Mouse (Mus musculus): ENCODE results near the gene Dnase1l3. TPM values are rescaled to one million over a fixed set of nuclear protein-coding genes. Genes with fewer than 3 reads are reported as not detected.
A peak's percentile ranks its signal among the peaks of the same experiment; 100 is the strongest.

Dnase1l3 gene
- polyA plus RNA-seq, 1 experiment = 14.2 TPM

GRCm38 (mm10) chr14:7981226-7981625, 13.1 kb downstream of the Dnase1l3 start:
- Histone ChIP-seq H3K4me1 (ENCODE audit: control insufficient read depth, insufficient read depth, insufficient read length, low read length) (no peaks in the 10 kb centered on the region), H3K4me3 (ENCODE audit: low read depth, low read length) (no peak overlapping the region), H3K27ac (ENCODE audit: insufficient read depth, low read depth, low read length) (no peak overlapping the region), H3K36me3 (ENCODE audit: control insufficient read depth, insufficient read depth, low read length) (no peaks in the 10 kb centered on the region), H3K27me3 (ENCODE audit: control insufficient read depth, insufficient read depth, low read length) (no peaks in the 10 kb centered on the region)
- no peak for TF ChIP-seq CTCF (IDR thresholded peaks at IDR 0.05; ENCODE audit: extremely low read depth, insufficient read length, insufficient replicate concordance, low read depth, low read length)
- no peak for TF ChIP-seq POLR2A (IDR thresholded peaks at IDR 0.05; ENCODE audit: low read depth, low read length)
- WGBS = 97% methylated on average over 1 of the region's 1 CpGs

GRCm38 (mm10) chr14:7978183-7978582, 16.2 kb downstream of the Dnase1l3 start:
- Histone ChIP-seq H3K4me3 (ENCODE audit: low read depth, low read length) (no peak overlapping the region), H3K36me3 (ENCODE audit: control insufficient read depth, insufficient read depth, low read length) (no peaks in the 10 kb centered on the region), H3K27me3 (ENCODE audit: control insufficient read depth, insufficient read depth, low read length) (no peaks in the 10 kb centered on the region), H3K4me1 (ENCODE audit: control insufficient read depth, insufficient read depth, insufficient read length, low read length) (no peaks in the 10 kb centered on the region), H3K27ac (ENCODE audit: insufficient read depth, low read depth, low read length) (no peak overlapping the region)
- WGBS = 84% methylated on average over 1 of the region's 1 CpGs
- no peak for TF ChIP-seq CTCF (IDR thresholded peaks at IDR 0.05; ENCODE audit: extremely low read depth, insufficient read length, insufficient replicate concordance, low read depth, low read length)
- TF ChIP-seq POLR2A (IDR thresholded peaks at IDR 0.05; ENCODE audit: low read depth, low read length) = no peak

GRCm38 (mm10) chr14:7977471-7977870, 16.9 kb downstream of the Dnase1l3 start:
- Histone ChIP-seq H3K27ac (ENCODE audit: insufficient read depth, low read depth, low read length) (no peak overlapping the region), H3K36me3 (ENCODE audit: control insufficient read depth, insufficient read depth, low read length) (no peaks in the 10 kb centered on the region), H3K27me3 (ENCODE audit: control insufficient read depth, insufficient read depth, low read length) (no peaks in the 10 kb centered on the region), H3K4me1 (ENCODE audit: control insufficient read depth, insufficient read depth, insufficient read length, low read length) (no peaks in the 10 kb centered on the region), H3K4me3 (ENCODE audit: low read depth, low read length) (no peak overlapping the region)
- 95% methylated on average over 1 of the region's 1 CpGs for WGBS
- TF ChIP-seq CTCF (IDR thresholded peaks at IDR 0.05; ENCODE audit: extremely low read depth, insufficient read length, insufficient replicate concordance, low read depth, low read length) (no peak), POLR2A (IDR thresholded peaks at IDR 0.05; ENCODE audit: low read depth, low read length) (no peak)

- no peak overlapping the region for H3K4me3 ChIP-seq (ENCODE audit: low read depth, low read length)
- H3K27ac ChIP-seq (ENCODE audit: insufficient read depth, low read depth, low read length) = no peak overlapping the region
- H3K4me1 ChIP-seq (ENCODE audit: control insufficient read depth, insufficient read depth, insufficient read length, low read length) = no peaks in the 10 kb centered on the region
- TF ChIP-seq CTCF (IDR thresholded peaks at IDR 0.05; ENCODE audit: extremely low read depth, insufficient read length, insufficient replicate concordance, low read depth, low read length) (no peak), POLR2A (IDR thresholded peaks at IDR 0.05; ENCODE audit: low read depth, low read length) (no peak)
- H3K27me3 ChIP-seq (ENCODE audit: control insufficient read depth, insufficient read depth, low read length) = no peaks in the 10 kb centered on the region
- no peaks in the 10 kb centered on the region for H3K36me3 ChIP-seq (ENCODE audit: control insufficient read depth, insufficient read depth, low read length)
- WGBS = 84% methylated on average over 6 of the region's 6 CpGs
Measured at GRCm38 (mm10) chr14:7975177-7975576, 19.2 kb downstream of the Dnase1l3 start.

- H3K27ac ChIP-seq (ENCODE audit: insufficient read depth, low read depth, low read length) = no peak overlapping the region
- TF ChIP-seq POLR2A (IDR thresholded peaks at IDR 0.05; ENCODE audit: low read depth, low read length) (no peak), CTCF (IDR thresholded peaks at IDR 0.05; ENCODE audit: extremely low read depth, insufficient read length, insufficient replicate concordance, low read depth, low read length) (no peak)
- WGBS = 70% methylated on average over 1 of the region's 1 CpGs
- H3K4me3 ChIP-seq (ENCODE audit: low read depth, low read length) = no peak overlapping the region
- no peaks in the 10 kb centered on the region for H3K4me1 ChIP-seq (ENCODE audit: control insufficient read depth, insufficient read depth, insufficient read length, low read length)
- H3K36me3 ChIP-seq (ENCODE audit: control insufficient read depth, insufficient read depth, low read length) = no peaks in the 10 kb centered on the region
- H3K27me3 ChIP-seq (ENCODE audit: control insufficient read depth, insufficient read depth, low read length) = no peaks in the 10 kb centered on the region
Measured at GRCm38 (mm10) chr14:7974643-7975042, 19.7 kb downstream of the Dnase1l3 start.

GRCm38 (mm10) chr14:7971889-7972493, 22.4 kb downstream of the Dnase1l3 start:
- Histone ChIP-seq H3K27ac (ENCODE audit: insufficient read depth, low read depth, low read length) (no peak overlapping the region), H3K27me3 (ENCODE audit: control insufficient read depth, insufficient read depth, low read length) (no peaks in the 10 kb centered on the region)

GRCm38 (mm10) chr14:7964219-7964889, 30.0 kb downstream of the Dnase1l3 start:
- no peak overlapping the region for H3K27ac ChIP-seq (ENCODE audit: insufficient read depth, low read depth, low read length)
- 50% methylated on average over 11 of the region's 11 CpGs for WGBS
- H3K4me3 ChIP-seq (ENCODE audit: low read depth, low read length) = no peak overlapping the region
- H3K27me3 ChIP-seq (ENCODE audit: control insufficient read depth, insufficient read depth, low read length) = no peaks in the 10 kb centered on the region
- TF ChIP-seq POLR2A (IDR thresholded peaks at IDR 0.05; ENCODE audit: low read depth, low read length) (no peak), CTCF (IDR thresholded peaks at IDR 0.05; ENCODE audit: extremely low read depth, insufficient read length, insufficient replicate concordance, low read depth, low read length) (peak; percentile 68; the same call in 1 of the 2 replicates)
- H3K36me3 ChIP-seq (ENCODE audit: control insufficient read depth, insufficient read depth, low read length) = no peaks in the 10 kb centered on the region
- H3K4me1 ChIP-seq (ENCODE audit: control insufficient read depth, insufficient read depth, insufficient read length, low read length) = 0 out of 2 replicates have a peak, but pooled peaks cover 2% of the 10 kb centered on the region

More at GRCm38 (mm10) chr14:7971889-7972493, 22.4 kb downstream of the Dnase1l3 start:
- TF ChIP-seq POLR2A (IDR thresholded peaks at IDR 0.05; ENCODE audit: low read depth, low read length) = no peak
- no peak for TF ChIP-seq CTCF (IDR thresholded peaks at IDR 0.05; ENCODE audit: extremely low read depth, insufficient read length, insufficient replicate concordance, low read depth, low read length)
- Histone ChIP-seq H3K4me3 (ENCODE audit: low read depth, low read length) (no peak overlapping the region), H3K4me1 (ENCODE audit: control insufficient read depth, insufficient read depth, insufficient read length, low read length) (no peaks in the 10 kb centered on the region), H3K36me3 (ENCODE audit: control insufficient read depth, insufficient read depth, low read length) (no peaks in the 10 kb centered on the region)
- 69% methylated on average over 10 of the region's 10 CpGs for WGBS

Measured in small intestine, adult 2 months (tissue).